ENCODE assay signal across 8 mouse cellular contexts in the genomic region with DNA sequence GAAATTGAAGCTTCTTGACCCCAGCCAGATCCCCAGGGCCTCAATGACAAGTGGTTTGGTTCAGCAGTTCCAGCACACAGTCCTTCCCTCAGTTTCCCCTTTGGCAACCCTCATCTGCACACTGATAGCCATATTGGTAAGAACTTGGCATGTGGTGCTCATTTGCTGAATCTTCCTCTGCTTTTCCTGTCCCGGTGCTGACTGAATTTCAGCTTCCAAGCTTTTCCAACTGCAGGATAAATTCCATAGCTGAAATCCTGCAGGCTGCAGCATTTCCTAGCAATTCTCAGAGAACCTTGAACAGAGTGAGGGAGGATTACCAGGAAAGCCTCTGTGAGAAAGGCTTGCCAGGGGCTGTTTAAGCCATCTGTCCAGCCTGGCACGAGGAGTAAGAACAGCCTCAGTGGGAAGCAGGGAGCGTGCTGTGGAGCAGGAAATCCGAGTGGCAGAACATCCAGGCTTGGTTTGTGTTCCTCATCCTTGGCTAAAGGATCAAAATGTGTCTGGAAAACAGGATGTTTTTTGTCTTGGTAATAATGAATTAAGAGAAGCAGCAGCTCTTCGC. TPM values are rescaled to one million over a fixed set of nuclear protein-coding genes. Genes with fewer than 3 reads are reported as not detected.
A peak's percentile ranks its signal among the peaks of the same experiment; 100 is the strongest.
DNase-seq lines count a peak whose midpoint lies in the region; ATAC-seq and TF ChIP-seq lines count a peak whose summit lies in the region.

No protein-coding gene starts in this region.

- intact Hi-C loops in heart, adult 2 months (cut with DNase I), result no loop called here

- peaks cover 79% of the 10 kb centered on the region for H3K36me3 ChIP-seq in forebrain, embryonic 13.5 days (ENCODE audit: poor library complexity, severe bottlenecking)
- peaks cover 88% of the 10 kb centered on the region for H3K36me3 ChIP-seq in forebrain, embryonic 12.5 days (replicated peaks)
- H3K36me3 ChIP-seq in heart, adult 2 months (ENCODE audit: control insufficient read depth, insufficient read depth, low read length), result no peaks in the 10 kb centered on the region
- H3K36me3 ChIP-seq in stomach, embryonic 16.5 days (ENCODE audit: control insufficient read depth, insufficient read depth, low read length), result peaks cover 22% of the 10 kb centered on the region

- WGBS in forebrain, embryonic 13.5 days, result 82% methylated on average over 5 of the region's 5 CpGs
- WGBS in forebrain, embryonic 12.5 days, result 87% methylated on average over 5 of the region's 5 CpGs
- WGBS in heart, adult 2 months, result 61% methylated on average over 5 of the region's 5 CpGs
- 67% methylated on average over 5 of the region's 5 CpGs for WGBS in stomach, embryonic 16.5 days
- 67% methylated on average over 5 of the region's 5 CpGs for WGBS in lung, adult 2 months

- peaks cover 14% of the 10 kb centered on the region; the same call in 1 of the 2 replicates for H3K4me1 ChIP-seq in forebrain, embryonic 13.5 days
- H3K4me1 ChIP-seq in forebrain, embryonic 12.5 days, result no peaks in the 10 kb centered on the region
- peaks cover 15% of the 10 kb centered on the region for H3K4me1 ChIP-seq in heart, adult 2 months (ENCODE audit: control insufficient read depth, insufficient read depth, low read length)
- no peaks in the 10 kb centered on the region for H3K4me1 ChIP-seq in stomach, embryonic 16.5 days (ENCODE audit: control insufficient read depth, insufficient read depth, low read length)
- no peaks in the 10 kb centered on the region; the same call in 1 of the 2 replicates for H3K4me1 ChIP-seq in lung, adult 2 months (ENCODE audit: control insufficient read depth, insufficient read depth, low read length)

- no peak overlapping the region for H3K9ac ChIP-seq in forebrain, embryonic 13.5 days
- H3K9ac ChIP-seq in forebrain, embryonic 12.5 days, result no peak overlapping the region
- H3K9ac ChIP-seq in heart, adult 2 months (ENCODE audit: low read depth, low read length), result no peak overlapping the region
- no peak overlapping the region for H3K9ac ChIP-seq in stomach, embryonic 16.5 days (ENCODE audit: low read length)

- no peaks in the 10 kb centered on the region for H3K9me3 ChIP-seq in forebrain, embryonic 13.5 days (replicated peaks)
- H3K9me3 ChIP-seq in forebrain, embryonic 12.5 days, result no peaks in the 10 kb centered on the region
- no peaks in the 10 kb centered on the region for H3K9me3 ChIP-seq in stomach, embryonic 16.5 days (replicated peaks; ENCODE audit: control insufficient read depth, low read length)

- no peak overlapping the region for H3K4me2 ChIP-seq in forebrain, embryonic 13.5 days
- no peak overlapping the region for H3K4me2 ChIP-seq in forebrain, embryonic 12.5 days
- no peak overlapping the region for H3K4me2 ChIP-seq in stomach, embryonic 16.5 days (ENCODE audit: low read depth, low read length)

- ATAC-seq in forebrain, embryonic 13.5 days, result peak; percentile 60; the same call in 1 of the 2 replicates
- no peak for ATAC-seq in forebrain, embryonic 12.5 days (ENCODE audit: low FRiP score)
- no peak for ATAC-seq in stomach, embryonic 16.5 days (ENCODE audit: insufficient read depth, low FRiP score)

- peak overlapping the region; percentile 49; the same call in 1 of the 2 replicates for H3K27ac ChIP-seq in forebrain, embryonic 13.5 days
- H3K27ac ChIP-seq in forebrain, embryonic 12.5 days, result no peak overlapping the region
- peak overlapping the region; percentile 41 for H3K27ac ChIP-seq in heart, adult 2 months
- peak overlapping the region; percentile 64 for H3K27ac ChIP-seq in stomach, embryonic 16.5 days (ENCODE audit: low read length)

- H3K4me3 ChIP-seq in forebrain, embryonic 13.5 days, result no peak overlapping the region
- H3K4me3 ChIP-seq in forebrain, embryonic 12.5 days (replicated peaks), result no peak overlapping the region
- H3K4me3 ChIP-seq in heart, adult 2 months, result no peak overlapping the region
- no peak overlapping the region for H3K4me3 ChIP-seq in stomach, embryonic 16.5 days (replicated peaks; ENCODE audit: low read length)
- H3K4me3 ChIP-seq in lung, adult 2 months (replicated peaks; ENCODE audit: extremely low read depth, low read depth, low read length), result no peak overlapping the region

- peak; percentile 86; the same call in 1 of the 2 replicates for TF ChIP-seq EP300 in heart, adult 2 months (IDR thresholded peaks at IDR 0.05; ENCODE audit: insufficient read depth, low read depth, low read length)

- H3K79me2 ChIP-seq in heart, adult 2 months (replicated peaks; ENCODE audit: control insufficient read depth, insufficient read depth, low read length), result no peaks in the 10 kb centered on the region

- TF ChIP-seq CTCF in heart, adult 2 months (IDR thresholded peaks at IDR 0.05), result no peak
- TF ChIP-seq CTCF in lung, adult 2 months (IDR thresholded peaks at IDR 0.05; ENCODE audit: insufficient read depth, low read length), result no peak

- no peak for TF ChIP-seq POLR2A in heart, adult 2 months (IDR thresholded peaks at IDR 0.05; ENCODE audit: insufficient read depth, low read depth, low read length)
- TF ChIP-seq POLR2A in lung, adult 2 months (IDR thresholded peaks at IDR 0.05; ENCODE audit: borderline replicate concordance, extremely low read depth, low read depth, low read length), result no peak

- DNase-seq in cerebellum, adult 18-20 months, result peak; percentile 94 to 97
- DNase-seq in heart, adult 2 months, result peak; percentile 46 to 63
- peak; percentile 61 to 67 for DNase-seq in layer of hippocampus, postnatal 25 days (ENCODE audit: extremely low spot score in 1 of 2, low spot score in 1 of 2)
- no peak for DNase-seq in ovary, postnatal 14 days (ENCODE audit: low spot score)
- DNase-seq in lung, adult 2 months, result no peak

- H3K27me3 ChIP-seq in forebrain, embryonic 13.5 days, result no peaks in the 10 kb centered on the region
- no peaks in the 10 kb centered on the region for H3K27me3 ChIP-seq in forebrain, embryonic 12.5 days
- H3K27me3 ChIP-seq in heart, adult 2 months (ENCODE audit: control insufficient read depth, insufficient read depth, low read length), result no peaks in the 10 kb centered on the region
- H3K27me3 ChIP-seq in stomach, embryonic 16.5 days (ENCODE audit: control insufficient read depth, insufficient read depth, low read length), result no peaks in the 10 kb centered on the region

RNA-seq across cellular contexts. Expression of a gene that starts 12.9 kb away (rescaled TPM):
- 422 and 512 TPM in 2 replicates for polyA plus RNA-seq in forebrain, embryonic 13.5 days (2015; fragmentation: Nextera tagmentation; extraction: Ambion mirVana)
- polyA plus RNA-seq in forebrain, embryonic 12.5 days (2016; fragmentation: Nextera tagmentation; extraction: Ambion mirVana), result 392 and 393 TPM in 2 replicates
- total RNA-seq in heart, adult 2 months (2021), result 100 to 1,000 TPM; 483 to 533 TPM
- polyA plus RNA-seq in heart, adult 2 months (2012; rRNA removed), result 305 and 346 TPM in 2 replicates
- 100 to 1,000 TPM; 231 to 241 TPM for total RNA-seq in layer of hippocampus, postnatal 25 days (2021)
- polyA plus RNA-seq in stomach, embryonic 16.5 days (2015; fragmentation: Nextera tagmentation; extraction: Ambion mirVana), result 292 and 373 TPM in 2 replicates
- 134 and 135 TPM in 2 replicates for polyA plus RNA-seq in lung, adult 2 months (2012; rRNA removed)

RNA-seq across cellular contexts. Expression of a gene that starts 15.5 kb away (rescaled TPM):
- 28.3 and 30.8 TPM in 2 replicates for polyA plus RNA-seq in forebrain, embryonic 13.5 days (2015; fragmentation: Nextera tagmentation; extraction: Ambion mirVana)
- polyA plus RNA-seq in forebrain, embryonic 12.5 days (2016; fragmentation: Nextera tagmentation; extraction: Ambion mirVana), result 35.4 and 36.4 TPM in 2 replicates
- 1 to 10 TPM; 4.3 to 5.2 TPM for total RNA-seq in heart, adult 2 months (2021)
- polyA plus RNA-seq in heart, adult 2 months (2012; rRNA removed), result 7.3 and 9.9 TPM in 2 replicates
- 10 to 100 TPM; 10.7 to 11.1 TPM for total RNA-seq in layer of hippocampus, postnatal 25 days (2021)
- 38.5 and 42.5 TPM in 2 replicates for polyA plus RNA-seq in stomach, embryonic 16.5 days (2015; fragmentation: Nextera tagmentation; extraction: Ambion mirVana)
- 7.4 and 9.3 TPM in 2 replicates for polyA plus RNA-seq in lung, adult 2 months (2012; rRNA removed)

RNA-seq across cellular contexts. Expression of a gene that starts 30.6 kb away (rescaled TPM):
- polyA plus RNA-seq in forebrain, embryonic 13.5 days (2015; fragmentation: Nextera tagmentation; extraction: Ambion mirVana), result 1.4 and 1.7 TPM in 2 replicates
- polyA plus RNA-seq in forebrain, embryonic 12.5 days (2016; fragmentation: Nextera tagmentation; extraction: Ambion mirVana), result 0.34 and 0.50 TPM in 2 replicates
- total RNA-seq in heart, adult 2 months (2021), result 10 to 100 TPM; 68.6 to 77.2 TPM
- 118 and 171 TPM in 2 replicates for polyA plus RNA-seq in heart, adult 2 months (2012; rRNA removed)
- 10 to 100 TPM; 29.9 to 41.8 TPM for total RNA-seq in layer of hippocampus, postnatal 25 days (2021)
- 1.2 and 4.1 TPM in 2 replicates for polyA plus RNA-seq in stomach, embryonic 16.5 days (2015; fragmentation: Nextera tagmentation; extraction: Ambion mirVana)
- 72.8 and 95.2 TPM in 2 replicates for polyA plus RNA-seq in lung, adult 2 months (2012; rRNA removed)

RNA-seq across cellular contexts. Expression of a gene that starts 54.8 kb away (rescaled TPM):
- polyA plus RNA-seq in forebrain, embryonic 13.5 days (2015; fragmentation: Nextera tagmentation; extraction: Ambion mirVana), result 5.3 and 6.1 TPM in 2 replicates
- polyA plus RNA-seq in forebrain, embryonic 12.5 days (2016; fragmentation: Nextera tagmentation; extraction: Ambion mirVana), result 4.3 and 5.2 TPM in 2 replicates
- 1 to 10 TPM; 3.7 to 4.1 TPM for total RNA-seq in heart, adult 2 months (2021)
- 3.6 and 6.3 TPM in 2 replicates for polyA plus RNA-seq in heart, adult 2 months (2012; rRNA removed)
- total RNA-seq in layer of hippocampus, postnatal 25 days (2021), result 10 to 100 TPM; 10.5 to 14.8 TPM
- polyA plus RNA-seq in stomach, embryonic 16.5 days (2015; fragmentation: Nextera tagmentation; extraction: Ambion mirVana), result 5.1 and 5.3 TPM in 2 replicates
- 7.9 and 11.5 TPM in 2 replicates for polyA plus RNA-seq in lung, adult 2 months (2012; rRNA removed)

RNA-seq across cellular contexts. Expression of a gene that starts 55.1 kb away (rescaled TPM):
- 2.9 TPM in 2 replicates for polyA plus RNA-seq in forebrain, embryonic 13.5 days (2015; fragmentation: Nextera tagmentation; extraction: Ambion mirVana)
- polyA plus RNA-seq in forebrain, embryonic 12.5 days (2016; fragmentation: Nextera tagmentation; extraction: Ambion mirVana), result 3.0 and 3.3 TPM in 2 replicates
- 1 to 10 TPM in 1 of 2 experiments, under 1 TPM in 1; 0.84 to 1.0 TPM for total RNA-seq in heart, adult 2 months (2021)
- polyA plus RNA-seq in heart, adult 2 months (2012; rRNA removed), result 2.5 and 2.8 TPM in 2 replicates
- total RNA-seq in layer of hippocampus, postnatal 25 days (2021), result 10 to 100 TPM; 11.5 to 14.0 TPM
- 0.95 and 1.5 TPM in 2 replicates for polyA plus RNA-seq in stomach, embryonic 16.5 days (2015; fragmentation: Nextera tagmentation; extraction: Ambion mirVana)
- 5.3 and 9.2 TPM in 2 replicates for polyA plus RNA-seq in lung, adult 2 months (2012; rRNA removed)

Comparison
In these comparisons a context has a peak if more than half of its experiments do, and no peak if none do; other contexts are left out.
1. DNase-seq: peak in cerebellum, adult 18-20 months (2 of 2), heart, adult 2 months (2 of 2) and layer of hippocampus, postnatal 25 days (2 of 2); none in ovary, postnatal 14 days (single experiment) and lung, adult 2 months (single experiment).
2. RNA of a gene that starts 30.6 kb away (polyA plus RNA-seq): 118 to 171 TPM in heart, adult 2 months and 72.8 to 95.2 TPM in lung, adult 2 months; 1.2 to 4.1 TPM in stomach, embryonic 16.5 days, 1.4 to 1.7 TPM in forebrain, embryonic 13.5 days and 0.34 to 0.50 TPM in forebrain, embryonic 12.5 days; every median in the first group is over 10 times any median in the second.